Mouse (Mus musculus) cortical plate, adult 2 months (tissue): ENCODE results near the gene Irak4.

Experiments
- CTCF ChIP-seq: fragments of 200-500 bp; IDR thresholded peaks from 2 replicates; pipeline ENCODE4 v1.5.1; 2011; ENCODE audit warnings: mild to moderate bottlenecking, control low read depth, low read length; ENCODE audit not compliant: insufficient read depth; ENCODE audit errors: extremely low read depth
- POLR2A ChIP-seq: fragments of 200-500 bp; IDR thresholded peaks from 2 replicates; pipeline ENCODE4 v1.6.1; 2011; ENCODE audit warnings: mild to moderate bottlenecking, low read length, control low read depth; ENCODE audit not compliant: insufficient read depth; ENCODE audit errors: extremely low read depth

GRCm38 (mm10) chr15:94628463-94628829 lies 85.0 kb downstream of the Irak4 start:
- no peak for TF ChIP-seq POLR2A
- no peak for TF ChIP-seq CTCF
